Mouse (Mus musculus) liver, embryonic 14.5 days (tissue): ENCODE measurements around the gene Spaca6. TPM values are rescaled to one million over a fixed set of nuclear protein-coding genes. Genes with fewer than 3 reads are reported as not detected.
A peak's percentile ranks its signal among the peaks of the same experiment; 100 is the strongest.

Experiments used
- ATAC-seq: fragments of 200-750 bp; cut with Nextera tagmentation; 2 replicates; pipeline ENCODE4 v1.8.0; 2017; ENCODE audit warnings: moderate number of reproducible peaks, mild to moderate bottlenecking, moderate library complexity; ENCODE audit not compliant: insufficient read depth
- DNase-seq, 3 experiments: peaks; one replicate each; pipeline ENCODE4 v3.0.0-alpha.2; 2012 to 2013; ENCODE audit warnings: low read depth in 3 of 3, low spot score in 3 of 3
- H3K27ac ChIP-seq: fragments of 300-500 bp; sonication (generic); 2 replicates; pipeline ENCODE4 v1.5.1; 2014; ENCODE audit warnings: moderate library complexity, mild to moderate bottlenecking, control low read depth, inconsistent platforms
- H3K27me3 ChIP-seq: fragments of 300-500 bp; sonication (generic); 2 replicates; pipeline ENCODE4 v1.6.1; 2014; ENCODE audit warnings: mild to moderate bottlenecking, low read length, moderate library complexity; ENCODE audit not compliant: control insufficient read depth, insufficient read depth
- H3K36me3 ChIP-seq: fragments of 300-500 bp; sonication (generic); replicated peaks from 2 replicates; pipeline ENCODE4 v1.6.1; 2014; ENCODE audit warnings: low read depth; ENCODE audit not compliant: control insufficient read depth, insufficient read depth
- H3K4me1 ChIP-seq, 2 experiments: fragments of 200-500 bp in 1 of 2; fragments of 300-500 bp in 1 of 2; sonication (generic) in 1 of 2; replicated peaks; 2 replicates each; pipeline ENCODE4 v1.6.1; 2012 to 2014; ENCODE audit warnings: antibody characterized with exemption in 1 of 2, inconsistent platforms in 1 of 2, low read length in 1 of 2; ENCODE audit not compliant: control insufficient read depth in 2 of 2, insufficient read depth in 2 of 2
- H3K4me2 ChIP-seq: fragments of 300-500 bp; sonication (generic); 2 replicates; pipeline ENCODE4 v1.6.1; 2014; ENCODE audit warnings: low read depth, mild to moderate bottlenecking, control low read depth, moderate library complexity
- H3K4me3 ChIP-seq, 2 experiments: fragments of 200-500 bp in 1 of 2; fragments of 300-500 bp in 1 of 2; sonication (generic) in 1 of 2; 2 replicates each; pipeline ENCODE4 v1.5.1; 2012 to 2014; ENCODE audit warnings: low read depth in 2 of 2, low read length in 2 of 2, mild to moderate bottlenecking in 2 of 2, control low read depth in 1 of 2, inconsistent platforms in 1 of 2, moderate library complexity in 1 of 2; ENCODE audit not compliant: insufficient read depth in 1 of 2
- H3K9ac ChIP-seq: fragments of 300-500 bp; sonication (generic); replicated peaks from 2 replicates; pipeline ENCODE4 v1.6.1; 2014; ENCODE audit warnings: mild to moderate bottlenecking, control low read depth, moderate library complexity
- H3K9me3 ChIP-seq: fragments of 300-500 bp; sonication (generic); 2 replicates; pipeline ENCODE4 v1.6.1; 2016; ENCODE audit warnings: low read length, mixed read lengths; ENCODE audit not compliant: control insufficient read depth
- CTCF ChIP-seq: IDR thresholded peaks from 2 replicates; pipeline ENCODE4 v1.5.1; 2016; ENCODE audit warnings: antibody characterized with exemption, low read depth, control low read depth
- EP300 ChIP-seq: IDR thresholded peaks from 2 replicates; pipeline ENCODE4 v1.6.1; 2016; ENCODE audit warnings: antibody characterized with exemption, low read depth
- WGBS: fragments of 180-500 bp; shearing (Covaris S2); extraction: QIAGEN DNeasy Blood & Tissue Kit; methylation state at CpG from one replicate; pipeline ENCODE4 v1.1.7; 2014; ENCODE audit not compliant: insufficient replicate concordance; 5-methylcytosine and 5-hydroxymethylcytosine counted together
- polyA plus RNA-seq, 2 experiments: library from polyadenylated mRNA; depleted of rRNA in 1 of 2; stranded (reverse) in 1 of 2; unstranded in 1 of 2; fragments of >200 nt; fragmentation: Nextera tagmentation in 1 of 2; extraction: Ambion mirVana in 1 of 2; gene quantifications; 2 replicates each; pipeline versions ENCODE4 v1.2.1 to v1.2.3; 2012 to 2014

Spaca6 gene
- polyA plus RNA-seq (2012; rRNA removed) (7.0 and 8.7 TPM in 2 replicates), polyA plus RNA-seq (2014; fragmentation: Nextera tagmentation; extraction: Ambion mirVana) (1.0 and 2.1 TPM in 2 replicates)

DNA sequence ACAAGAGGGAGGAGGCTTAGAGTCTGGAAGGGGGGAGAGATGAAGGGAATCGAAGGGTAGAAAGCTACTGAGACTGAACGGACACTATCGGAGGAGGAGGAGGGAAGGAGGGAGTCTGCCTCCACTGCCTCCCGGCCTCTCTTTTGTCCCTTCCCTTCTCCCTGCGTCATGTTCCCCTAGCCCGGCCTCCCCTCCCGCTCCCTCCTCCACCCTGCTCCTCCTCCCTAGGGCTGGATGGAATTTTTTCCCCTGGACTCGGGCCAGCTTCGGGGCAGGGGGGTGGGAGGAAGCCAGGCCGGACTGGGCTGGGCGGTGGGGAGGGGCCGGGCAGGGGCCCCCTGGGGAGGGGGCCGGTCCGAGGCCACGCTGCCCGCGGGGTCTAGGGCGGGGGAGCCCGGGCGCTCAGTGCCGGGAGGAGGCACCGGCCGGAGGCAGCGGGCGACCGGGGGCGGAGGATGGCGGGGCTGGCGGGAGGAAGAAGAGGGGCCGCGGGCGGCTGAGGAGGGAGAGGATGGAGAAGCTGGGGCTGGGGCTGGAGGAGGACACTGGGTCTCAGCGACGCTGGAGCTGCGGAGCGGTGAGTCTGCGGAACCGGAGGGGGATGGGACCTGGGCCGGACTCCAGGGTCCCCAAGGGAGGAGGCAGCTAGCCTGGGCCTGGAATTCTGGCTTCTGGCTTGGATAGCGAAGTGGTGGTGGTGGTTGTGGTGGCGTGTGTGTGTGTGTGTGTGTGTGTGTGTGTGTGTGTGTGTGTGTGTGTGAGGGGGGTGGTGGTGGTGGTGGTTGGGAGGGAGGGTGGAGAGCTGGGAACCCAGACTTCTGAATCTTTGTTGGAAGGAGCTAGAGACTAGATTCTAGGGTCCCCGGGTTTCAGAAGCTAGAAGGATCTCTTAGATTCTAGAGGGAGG is at the start of gene Spaca6:
Spaca6 (plus strand) TSS at position 408 of the 907 bp plus-strand sequence.
- TF ChIP-seq CTCF, result no peak
- no peak for TF ChIP-seq EP300
- peak; percentile 74 for ATAC-seq
- WGBS, result under 1% methylated on average over 40 of the region's 42 CpGs

DNA sequence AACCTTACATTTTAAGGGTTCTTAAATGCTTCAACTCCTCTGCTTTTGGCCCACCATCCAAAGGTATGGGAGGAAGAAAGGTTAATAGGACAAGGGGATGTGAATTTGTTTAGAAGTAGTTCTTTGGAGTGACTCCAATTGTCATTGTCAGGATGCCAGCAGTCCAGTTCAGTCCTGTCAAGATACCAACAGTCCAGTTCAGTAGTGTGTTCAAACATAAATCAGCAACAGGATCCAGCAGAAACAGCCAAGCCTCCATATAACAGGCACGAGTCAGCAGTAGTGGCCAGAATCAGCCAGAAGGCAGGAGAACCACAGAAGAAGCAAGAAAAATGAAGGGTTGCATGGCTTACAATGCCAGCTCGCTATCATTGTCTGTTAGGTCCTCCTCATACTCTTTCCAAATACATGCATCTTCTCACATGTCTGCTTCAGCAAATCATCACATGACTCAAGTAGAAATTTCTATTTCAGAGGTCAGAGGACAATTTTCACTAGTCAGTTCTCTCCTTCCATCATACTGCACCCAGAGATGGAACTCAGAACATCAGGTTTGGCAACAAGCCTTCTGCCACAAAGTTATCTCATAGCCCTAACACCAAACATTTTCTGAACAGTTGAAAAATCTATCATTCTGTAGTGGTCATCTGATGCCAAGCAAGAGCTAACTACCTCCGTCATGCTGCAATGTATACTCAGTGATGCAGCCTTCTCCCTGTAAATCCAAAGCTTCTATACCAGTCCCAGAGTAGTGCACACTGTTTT is 35.9 kb upstream of the Spaca6 start:
- ATAC-seq, result no peak
- no peaks in the 10 kb centered on the region for H3K36me3 ChIP-seq
- no peaks in the 10 kb centered on the region for H3K9me3 ChIP-seq
- DNase-seq, result no peak
- H3K4me1 ChIP-seq, result no peaks in the 10 kb centered on the region
- H3K27me3 ChIP-seq, result no peaks in the 10 kb centered on the region
- no peak overlapping the region for H3K27ac ChIP-seq
- TF ChIP-seq EP300, result no peak
- TF ChIP-seq CTCF, result no peak
- 50% methylated on average over 3 of the region's 3 CpGs for WGBS
- H3K4me3 ChIP-seq, result no peak overlapping the region
- no peak overlapping the region for H3K4me2 ChIP-seq
- H3K9ac ChIP-seq, result no peak overlapping the region

More for the DNA sequence above, at the start of gene Spaca6:
- Histone ChIP-seq H3K27ac (no peak within 1 kb of the TSS), H3K9ac (peak within 1 kb of the TSS; percentile 31), H3K27me3 (peaks cover 15% of the 10 kb centered on the region), H3K4me3 (peak within 1 kb of the TSS; percentile 52 to 69), H3K4me1 (peaks cover 0 to 3% of the 10 kb centered on the region in 2 experiments; a peak in 2 of 4 replicates), H3K9me3 (no peaks in the 10 kb centered on the region), H3K4me2 (peak within 1 kb of the TSS; percentile 55), H3K36me3 (no peaks in the 10 kb centered on the region)
- peak in 1 of 3 experiments; percentile 19 for DNase-seq

DNA sequence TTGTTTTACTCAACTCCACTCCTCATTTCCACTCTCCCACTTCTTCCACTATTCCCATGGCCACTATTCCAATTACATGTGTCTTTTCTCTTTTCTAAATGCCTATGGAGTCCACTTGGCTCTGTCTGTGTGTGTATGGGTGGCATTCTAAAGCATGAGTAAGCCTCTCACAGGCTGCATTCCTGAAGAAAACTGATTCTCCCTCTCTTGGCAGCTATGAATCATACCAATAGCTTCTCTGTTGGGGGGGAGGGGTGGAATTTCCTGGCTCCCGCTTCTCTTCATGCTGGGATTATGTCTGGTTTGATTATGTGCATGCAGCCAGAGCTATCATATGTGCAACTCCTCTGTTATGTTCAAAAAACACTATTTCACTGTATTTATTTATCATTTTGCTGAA is 34.4 kb upstream of the Spaca6 start:
- WGBS, result 21% methylated on average over 1 of the region's 1 CpGs
- no peak overlapping the region for H3K9ac ChIP-seq
- no peaks in the 10 kb centered on the region for H3K27me3 ChIP-seq
- DNase-seq (no peak), ATAC-seq (no peak)
- no peak overlapping the region for H3K4me3 ChIP-seq
- no peaks in the 10 kb centered on the region for H3K36me3 ChIP-seq
- TF ChIP-seq EP300 (no peak), CTCF (no peak)
- no peaks in the 10 kb centered on the region for H3K4me1 ChIP-seq
- no peak overlapping the region for H3K4me2 ChIP-seq
- no peaks in the 10 kb centered on the region for H3K9me3 ChIP-seq
- H3K27ac ChIP-seq, result no peak overlapping the region

DNA sequence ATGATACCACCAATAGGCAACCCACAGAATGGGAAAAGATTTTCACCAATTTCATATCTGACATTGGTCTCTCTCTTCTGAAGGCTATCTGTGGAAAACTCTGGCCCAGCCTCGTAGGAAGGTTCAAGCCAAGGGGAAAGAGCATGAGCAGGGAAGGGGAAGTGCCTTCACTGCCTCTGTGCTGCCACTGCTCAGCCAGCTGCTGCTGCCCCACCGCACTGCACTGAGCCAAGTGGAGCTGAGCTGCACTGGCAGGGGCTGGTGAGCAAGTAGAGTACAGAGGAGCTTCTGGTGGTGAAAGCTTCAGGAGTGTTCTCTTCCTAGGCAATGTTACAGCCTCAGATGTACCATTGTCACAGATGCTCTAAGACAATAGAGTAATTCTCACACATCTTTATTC is 31.4 kb upstream of the Spaca6 start:
- H3K27me3 ChIP-seq, result no peaks in the 10 kb centered on the region
- no peaks in the 10 kb centered on the region for H3K36me3 ChIP-seq
- no peak for TF ChIP-seq EP300
- TF ChIP-seq CTCF, result no peak
- no peak overlapping the region for H3K4me3 ChIP-seq
- ATAC-seq (no peak), DNase-seq (no peak)
- no peak overlapping the region for H3K4me2 ChIP-seq
- no peaks in the 10 kb centered on the region for H3K4me1 ChIP-seq
- H3K9me3 ChIP-seq, result no peaks in the 10 kb centered on the region
- 17% methylated on average over 2 of the region's 2 CpGs for WGBS
- H3K27ac ChIP-seq, result no peak overlapping the region
- H3K9ac ChIP-seq, result no peak overlapping the region
